Mouse (Mus musculus) hindbrain, embryonic 11.5 days (tissue): ENCODE data around the gene Gtpbp8. TPM values are rescaled to one million over a fixed set of nuclear protein-coding genes. Genes with fewer than 3 reads are reported as not detected.

Experiments
- ATAC-seq: fragments of 200-750 bp; cut with Nextera tagmentation; 2 replicates; pipeline ENCODE4 v1.8.0; 2017; ENCODE audit warnings: mild to moderate bottlenecking, moderate TSS enrichment, moderate library complexity; ENCODE audit not compliant: low FRiP score
- DNase-seq: peaks from one replicate; pipeline ENCODE4 v3.0.0-alpha.2; 2015; ENCODE audit warnings: low spot score
- H3K27ac ChIP-seq: fragments of 300-500 bp; sonication (generic); 2 replicates; pipeline ENCODE4 v1.5.1; 2014; ENCODE audit warnings: mild to moderate bottlenecking, low read depth, low read length
- H3K27me3 ChIP-seq: fragments of 300-500 bp; sonication (generic); 2 replicates; pipeline ENCODE4 v1.6.1; 2014; ENCODE audit warnings: mild to moderate bottlenecking, low read length, moderate library complexity, mixed read lengths; ENCODE audit not compliant: control insufficient read depth, insufficient read depth
- H3K36me3 ChIP-seq: fragments of 300-500 bp; sonication (generic); 2 replicates; pipeline ENCODE4 v1.6.1; 2014; ENCODE audit warnings: mild to moderate bottlenecking, low read length, moderate library complexity, mixed read lengths; ENCODE audit not compliant: control insufficient read depth, insufficient read depth
- H3K4me1 ChIP-seq: fragments of 300-500 bp; sonication (generic); replicated peaks from 2 replicates; pipeline ENCODE4 v1.6.1; 2014; ENCODE audit warnings: low read length, mixed read lengths; ENCODE audit not compliant: control insufficient read depth, insufficient read depth
- H3K4me2 ChIP-seq: fragments of 300-500 bp; sonication (generic); replicated peaks from 2 replicates; pipeline ENCODE4 v1.6.1; 2014; ENCODE audit warnings: mild to moderate bottlenecking, low read depth, low read length
- H3K4me3 ChIP-seq: fragments of 300-500 bp; sonication (generic); 2 replicates; pipeline ENCODE4 v1.5.1; 2014; ENCODE audit warnings: low read depth, low read length
- H3K9ac ChIP-seq: fragments of 300-500 bp; sonication (generic); 2 replicates; pipeline ENCODE4 v1.6.1; 2014; ENCODE audit warnings: low read depth, low read length
- H3K9me3 ChIP-seq: fragments of 300-500 bp; sonication (generic); 2 replicates; pipeline ENCODE4 v1.6.1; 2016; ENCODE audit warnings: low read length; ENCODE audit not compliant: control insufficient read depth
- WGBS: fragments of 180-500 bp; shearing (Covaris S2); extraction: QIAGEN DNeasy Blood & Tissue Kit; methylation state at CpG from one replicate; pipeline ENCODE4 v1.1.7; 2014; 5-methylcytosine and 5-hydroxymethylcytosine counted together
- polyA plus RNA-seq: library from polyadenylated mRNA; unstranded; fragments of >200 nt; fragmentation: Nextera tagmentation; extraction: Ambion mirVana; gene quantifications from 2 replicates; pipeline ENCODE4 v1.2.1, GENCODE M21; 2014

Gtpbp8 gene
- polyA plus RNA-seq, 1 experiment from 2014 or later, result 29.4 TPM

DNA sequence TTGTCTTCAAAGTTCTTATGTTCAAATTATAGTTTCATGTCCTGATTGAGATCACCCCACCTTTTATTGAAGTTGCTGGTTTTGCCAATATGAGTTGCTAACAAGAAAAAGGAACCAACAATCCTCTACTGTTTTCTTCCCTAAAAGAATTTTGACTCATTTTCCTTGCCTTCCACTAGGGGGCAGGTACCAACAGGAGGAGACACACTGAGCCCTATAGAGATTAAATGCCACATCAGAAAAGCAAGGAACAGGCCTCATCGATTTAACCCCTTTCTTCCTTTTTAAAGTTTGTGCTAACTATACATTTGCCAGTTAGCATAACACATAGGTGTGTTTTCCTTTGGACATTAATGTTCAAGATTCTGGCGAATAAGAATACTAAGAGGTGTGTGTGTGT is 21.8 kb upstream of the Gtpbp8 start:
- H3K27ac ChIP-seq, result no peak overlapping the region
- H3K9me3 ChIP-seq, result no peaks in the 10 kb centered on the region
- no peaks in the 10 kb centered on the region for H3K4me1 ChIP-seq
- H3K9ac ChIP-seq, result no peak overlapping the region
- no peak overlapping the region for H3K4me3 ChIP-seq
- no peaks in the 10 kb centered on the region for H3K27me3 ChIP-seq
- DNase-seq (peak; percentile 30), ATAC-seq (no peak)
- no peaks in the 10 kb centered on the region for H3K36me3 ChIP-seq
- 55% methylated on average over 2 of the region's 2 CpGs for WGBS
- H3K4me2 ChIP-seq, result no peak overlapping the region

DNA sequence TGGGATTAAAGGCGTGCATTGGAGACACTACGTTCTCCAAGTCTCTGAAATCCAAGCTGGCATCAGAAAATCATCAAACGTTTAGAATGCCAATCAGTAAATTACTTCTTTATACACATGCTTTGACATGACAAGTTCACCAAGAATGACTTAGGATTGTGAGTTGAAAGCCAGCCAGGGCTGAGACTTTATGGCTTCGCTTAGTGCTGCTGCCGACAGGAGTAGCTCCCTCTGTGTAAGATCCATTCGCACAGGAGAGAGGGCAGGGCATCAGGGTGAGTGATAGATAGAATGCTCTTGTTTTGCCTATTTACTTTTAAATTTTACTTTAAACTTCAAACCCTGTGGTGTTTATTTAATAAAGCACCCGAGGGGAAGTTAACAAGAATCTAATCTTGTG is 21.3 kb upstream of the Gtpbp8 start:
- no peak for ATAC-seq
- WGBS, result 91% methylated on average over 7 of the region's 7 CpGs
- H3K36me3 ChIP-seq, result no peaks in the 10 kb centered on the region
- H3K4me3 ChIP-seq, result no peak overlapping the region
- no peaks in the 10 kb centered on the region for H3K27me3 ChIP-seq
- no peak overlapping the region for H3K4me2 ChIP-seq
- H3K9me3 ChIP-seq, result no peaks in the 10 kb centered on the region
- no peak overlapping the region for H3K27ac ChIP-seq
- DNase-seq, result no peak
- no peak overlapping the region for H3K9ac ChIP-seq
- no peaks in the 10 kb centered on the region for H3K4me1 ChIP-seq

GRCm38 (mm10) chr16:44766320-44766892 is 20.2 kb upstream of the Gtpbp8 start:
- Histone ChIP-seq H3K9me3 (no peaks in the 10 kb centered on the region), H3K27me3 (no peaks in the 10 kb centered on the region), H3K4me3 (no peak overlapping the region), H3K9ac (no peak overlapping the region), H3K4me2 (no peak overlapping the region), H3K36me3 (no peaks in the 10 kb centered on the region), H3K4me1 (no peaks in the 10 kb centered on the region), H3K27ac (no peak overlapping the region)
- 88% methylated on average over 9 of the region's 9 CpGs for WGBS
- DNase-seq (no peak), ATAC-seq (no peak)

DNA sequence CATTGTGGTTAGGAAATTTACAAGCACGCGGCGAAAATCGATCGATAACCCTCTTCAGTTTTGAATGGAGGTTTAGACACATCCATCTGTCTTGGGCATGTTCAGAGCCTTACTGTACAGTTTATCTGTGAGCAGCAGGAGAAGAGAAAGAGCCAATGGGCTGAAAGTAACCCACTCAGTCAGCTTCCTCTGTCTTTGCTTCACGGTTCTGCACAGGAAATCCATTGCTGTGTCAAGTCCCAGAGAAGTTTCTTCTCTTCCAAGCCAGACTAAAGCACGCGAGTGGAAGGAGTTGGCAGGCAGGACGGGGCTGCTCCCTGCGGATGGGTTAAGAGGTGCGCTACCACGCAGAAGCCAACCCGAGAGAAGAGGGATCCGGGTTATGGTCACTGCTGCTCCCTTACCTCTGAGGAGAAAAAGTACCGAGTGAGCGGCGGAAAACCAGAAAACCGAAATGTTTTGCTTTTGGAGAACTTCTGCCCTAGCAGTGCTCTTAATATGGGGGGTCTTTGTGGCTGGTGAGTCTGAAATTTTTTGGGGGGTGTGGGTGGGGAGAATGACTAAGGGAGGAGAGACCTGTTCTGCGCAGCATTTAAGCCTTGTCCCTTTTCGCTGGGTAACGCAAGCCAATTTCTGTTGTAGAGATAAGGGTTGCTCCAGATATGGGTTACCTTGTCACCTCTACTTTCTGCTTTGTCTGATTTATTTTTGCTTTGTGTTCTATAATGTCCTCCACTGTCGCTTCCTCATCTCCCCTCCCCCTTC is 19.6 kb upstream of the Gtpbp8 start, which contains the start of gene Cd200r1:
TSS of gene Cd200r1 (plus strand) at position 182 of the 765 bp plus-strand sequence.
- Histone ChIP-seq H3K4me2 (no peak within 1 kb of the TSS), H3K9me3 (no peaks in the 10 kb centered on the region)

GRCm38 (mm10) chr16:44761811-44762210 is 15.6 kb upstream of the Gtpbp8 start:
- no peak overlapping the region for H3K4me3 ChIP-seq

More for the DNA sequence above, 19.6 kb upstream of the Gtpbp8 start, which contains the start of gene Cd200r1:
- WGBS, result 81% methylated on average over 22 of the region's 22 CpGs
- Histone ChIP-seq H3K9ac (no peak within 1 kb of the TSS), H3K4me3 (no peak within 1 kb of the TSS), H3K27ac (no peak within 1 kb of the TSS), H3K4me1 (no peaks in the 10 kb centered on the region), H3K36me3 (no peaks in the 10 kb centered on the region), H3K27me3 (no peaks in the 10 kb centered on the region)
- no peak for DNase-seq
- no peak for ATAC-seq

GRCm38 (mm10) chr16:44757700-44758099 is 11.5 kb upstream of the Gtpbp8 start:
- no peak for ATAC-seq
- H3K4me2 ChIP-seq, result no peak overlapping the region
- DNase-seq, result no peak
- no peaks in the 10 kb centered on the region for H3K36me3 ChIP-seq
- H3K4me1 ChIP-seq, result no peaks in the 10 kb centered on the region
- H3K27ac ChIP-seq, result no peak overlapping the region
- H3K9ac ChIP-seq, result no peak overlapping the region
- no peaks in the 10 kb centered on the region for H3K27me3 ChIP-seq
- 91% methylated on average over 8 of the region's 8 CpGs for WGBS
- H3K9me3 ChIP-seq, result no peaks in the 10 kb centered on the region
- H3K4me3 ChIP-seq, result no peak overlapping the region

More at GRCm38 (mm10) chr16:44761811-44762210, 15.6 kb upstream of the Gtpbp8 start:
- Histone ChIP-seq H3K4me1 (no peaks in the 10 kb centered on the region), H3K27me3 (no peaks in the 10 kb centered on the region), H3K27ac (no peak overlapping the region), H3K36me3 (no peaks in the 10 kb centered on the region), H3K9me3 (no peaks in the 10 kb centered on the region), H3K9ac (no peak overlapping the region), H3K4me2 (no peak overlapping the region)
- no peak for ATAC-seq
- DNase-seq, result no peak
- WGBS, result 74% methylated on average over 1 of the region's 1 CpGs

GRCm38 (mm10) chr16:44748007-44748406 is 1.8 kb upstream of the Gtpbp8 start:
- H3K27ac ChIP-seq, result no peak overlapping the region
- no peaks in the 10 kb centered on the region for H3K4me1 ChIP-seq
- H3K4me3 ChIP-seq, result no peak overlapping the region
- no peaks in the 10 kb centered on the region for H3K36me3 ChIP-seq
- no peaks in the 10 kb centered on the region for H3K27me3 ChIP-seq
- no peak for DNase-seq
- H3K4me2 ChIP-seq, result no peak overlapping the region
- H3K9ac ChIP-seq, result no peak overlapping the region
- no peak for ATAC-seq
- no peaks in the 10 kb centered on the region for H3K9me3 ChIP-seq
- WGBS, result 57% methylated on average over 3 of the region's 3 CpGs

DNA sequence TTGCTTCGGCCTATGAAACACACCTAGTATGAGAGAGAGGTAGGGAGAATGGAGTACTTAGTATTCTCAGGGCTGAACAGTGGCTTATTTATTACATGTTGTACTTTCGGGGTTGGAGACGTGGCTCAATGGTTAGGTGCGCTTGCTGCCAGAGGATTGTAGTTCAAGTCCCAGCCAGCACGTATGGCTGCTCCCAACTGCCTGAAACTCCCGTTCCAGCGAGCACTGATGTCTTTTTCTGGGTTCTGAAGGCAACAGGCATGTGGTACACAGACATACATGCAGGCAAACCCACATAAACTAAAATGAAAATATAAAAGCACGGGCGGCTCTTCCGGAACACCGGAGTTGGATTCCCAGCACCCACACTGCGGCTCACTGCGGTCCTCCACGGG is 695 bp downstream of the Gtpbp8 start:
- Histone ChIP-seq H3K4me1 (no peaks in the 10 kb centered on the region), H3K9ac (peak overlapping the region; percentile 93), H3K36me3 (no peaks in the 10 kb centered on the region), H3K4me2 (peak overlapping the region; percentile 68), H3K27me3 (no peaks in the 10 kb centered on the region), H3K4me3 (peak overlapping the region; percentile 83), H3K27ac (peak overlapping the region; percentile 90), H3K9me3 (no peaks in the 10 kb centered on the region)
- DNase-seq (no peak), ATAC-seq (no peak; the same call in none of the 2 replicates)
- WGBS, result 9% methylated on average over 14 of the region's 14 CpGs

DNA sequence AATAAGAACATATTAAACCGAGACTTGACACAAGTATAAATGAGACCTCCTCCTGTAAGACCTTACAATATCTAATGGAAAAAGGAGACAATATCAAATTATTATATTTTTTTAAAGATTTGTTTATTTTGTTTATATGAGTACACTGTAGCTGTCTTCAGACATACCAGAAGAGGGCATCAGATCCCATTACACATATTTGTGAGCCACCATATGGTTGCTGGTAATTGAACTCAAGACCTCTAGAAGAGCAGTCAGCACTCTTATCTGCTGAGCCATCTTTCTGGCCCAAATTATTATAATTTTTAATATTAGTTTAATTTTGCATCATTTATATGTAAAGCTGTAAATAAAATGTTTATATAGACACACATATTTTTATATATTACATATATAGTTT is 3.4 kb downstream of the Gtpbp8 start:
- H3K4me1 ChIP-seq, result no peaks in the 10 kb centered on the region
- WGBS, result 95% methylated on average over 1 of the region's 1 CpGs
- no peak for ATAC-seq

More for the DNA sequence above, 3.4 kb downstream of the Gtpbp8 start:
- no peak overlapping the region for H3K27ac ChIP-seq
- no peak for DNase-seq
- H3K9ac ChIP-seq, result no peak overlapping the region
- H3K9me3 ChIP-seq, result no peaks in the 10 kb centered on the region
- H3K36me3 ChIP-seq, result 0 out of 2 replicates have a peak, but pooled peaks cover 3% of the 10 kb centered on the region
- H3K4me2 ChIP-seq, result no peak overlapping the region
- H3K4me3 ChIP-seq, result no peak overlapping the region
- no peaks in the 10 kb centered on the region for H3K27me3 ChIP-seq
